Mouse (Mus musculus) bone marrow macrophage, adult 2 months (primary cell): ENCODE results near the gene Sphk1. TPM values are rescaled to one million over a fixed set of nuclear protein-coding genes. Genes with fewer than 3 reads are reported as not detected.

Source experiments
- H3K27ac ChIP-seq: 2 replicates; pipeline ENCODE4 v1.5.1; 2012; ENCODE audit warnings: low read depth, low read length; ENCODE audit not compliant: insufficient read depth
- H3K4me1 ChIP-seq: 2 replicates; pipeline ENCODE4 v1.6.1; 2012; ENCODE audit warnings: low read length; ENCODE audit not compliant: control insufficient read depth, insufficient read depth
- H3K4me3 ChIP-seq: 2 replicates; pipeline ENCODE4 v1.5.1; 2012; ENCODE audit warnings: mild to moderate bottlenecking, low read length, moderate library complexity; ENCODE audit not compliant: insufficient read depth
- CTCF ChIP-seq: IDR thresholded peaks from 2 replicates; pipeline ENCODE4 v1.5.1; 2012; ENCODE audit warnings: low read depth, mild to moderate bottlenecking, low read length, moderate library complexity
- POLR2A ChIP-seq: IDR thresholded peaks from 2 replicates; pipeline ENCODE4 v1.6.1; 2012; ENCODE audit warnings: mild to moderate bottlenecking, low read depth, low read length, borderline replicate concordance
- polyA plus RNA-seq: library from polyadenylated mRNA; stranded (reverse); fragments of >200 nt; gene quantifications from 2 replicates; pipeline ENCODE4 v1.2.4, GENCODE M21; 2012; ENCODE audit not compliant: missing spikeins, insufficient read depth, insufficient read length

Gene Sphk1
- polyA plus RNA-seq, 1 experiment, result not detected

GRCm38 (mm10) chr11:116536685-116537084, 6.0 kb downstream of the Sphk1 start:
- Histone ChIP-seq H3K4me1 (no peaks in the 10 kb centered on the region), H3K27ac (no peak overlapping the region), H3K4me3 (no peak overlapping the region)
- TF ChIP-seq POLR2A (no peak), CTCF (no peak)

- H3K27ac ChIP-seq, result no peak overlapping the region
- no peaks in the 10 kb centered on the region for H3K4me1 ChIP-seq
Measured at GRCm38 (mm10) chr11:116537388-116537787, 6.7 kb downstream of the Sphk1 start.

GRCm38 (mm10) chr11:116538142-116538735, 7.5 kb downstream of the Sphk1 start:
- Histone ChIP-seq H3K4me1 (no peaks in the 10 kb centered on the region), H3K27ac (no peak overlapping the region), H3K4me3 (no peak overlapping the region)
- TF ChIP-seq CTCF (no peak), POLR2A (no peak)

More at GRCm38 (mm10) chr11:116537388-116537787, 6.7 kb downstream of the Sphk1 start:
- H3K4me3 ChIP-seq, result no peak overlapping the region
- no peak for TF ChIP-seq CTCF
- no peak for TF ChIP-seq POLR2A

GRCm38 (mm10) chr11:116541183-116541582, 10.5 kb downstream of the Sphk1 start:
- no peak overlapping the region for H3K27ac ChIP-seq
- H3K4me3 ChIP-seq, result no peak overlapping the region
- no peaks in the 10 kb centered on the region for H3K4me1 ChIP-seq
- TF ChIP-seq CTCF (no peak), POLR2A (no peak)

GRCm38 (mm10) chr11:116543110-116543509, 12.4 kb downstream of the Sphk1 start:
- TF ChIP-seq POLR2A (no peak), CTCF (no peak; the same call in 1 of the 2 replicates)
- no peaks in the 10 kb centered on the region for H3K4me1 ChIP-seq
- H3K27ac ChIP-seq, result no peak overlapping the region
- H3K4me3 ChIP-seq, result no peak overlapping the region

GRCm38 (mm10) chr11:116547296-116548060, 16.8 kb downstream of the Sphk1 start:
- Histone ChIP-seq H3K4me1 (no peaks in the 10 kb centered on the region), H3K4me3 (no peak overlapping the region), H3K27ac (no peak overlapping the region)
- TF ChIP-seq POLR2A (no peak), CTCF (no peak)

- Histone ChIP-seq H3K27ac (no peak overlapping the region), H3K4me3 (no peak overlapping the region), H3K4me1 (no peaks in the 10 kb centered on the region)
- TF ChIP-seq CTCF, result no peak
- TF ChIP-seq POLR2A, result no peak
Measured at GRCm38 (mm10) chr11:116548780-116549179, 18.1 kb downstream of the Sphk1 start.

GRCm38 (mm10) chr11:116549273-116550038, 18.7 kb downstream of the Sphk1 start:
- H3K4me1 ChIP-seq, result no peaks in the 10 kb centered on the region
- H3K27ac ChIP-seq, result no peak overlapping the region
- TF ChIP-seq POLR2A (no peak), CTCF (no peak)
- no peak overlapping the region for H3K4me3 ChIP-seq

- Histone ChIP-seq H3K4me1 (no peaks in the 10 kb centered on the region), H3K27ac (no peak overlapping the region), H3K4me3 (no peak overlapping the region)
- TF ChIP-seq CTCF, result no peak
Measured at GRCm38 (mm10) chr11:116550748-116551147, 20.0 kb downstream of the Sphk1 start.

GRCm38 (mm10) chr11:116552194-116552593, 21.5 kb downstream of the Sphk1 start:
- Histone ChIP-seq H3K27ac (no peak overlapping the region), H3K4me3 (no peak overlapping the region), H3K4me1 (no peaks in the 10 kb centered on the region)
- TF ChIP-seq CTCF (no peak), POLR2A (no peak)
